Mouse (Mus musculus) lung, postnatal 0 days (tissue): ENCODE measurements around the gene Mmp14.

Experiments
- CTCF ChIP-seq: IDR thresholded peaks from 2 replicates; pipeline ENCODE4 v1.5.1; 2016; ENCODE audit warnings: antibody characterized with exemption, mild to moderate bottlenecking
- EP300 ChIP-seq: IDR thresholded peaks from 2 replicates; pipeline ENCODE4 v1.6.1; 2016; ENCODE audit warnings: antibody characterized with exemption, mild to moderate bottlenecking, control low read depth

GRCm38 (mm10) chr14:54385968-54386618 lies 45.3 kb upstream of the Mmp14 start:
- no peak for TF ChIP-seq CTCF
- no peak for TF ChIP-seq EP300
